Mouse (Mus musculus) hindbrain, embryonic 16.5 days (tissue): ENCODE results near the gene Tap2. TPM values are rescaled to one million over a fixed set of nuclear protein-coding genes. Genes with fewer than 3 reads are reported as not detected.

ENCODE experiments used
- ATAC-seq: fragments of 200-750 bp; cut with Nextera tagmentation; 2 replicates; pipeline ENCODE4 v1.8.0; 2017; ENCODE audit warnings: moderate TSS enrichment, moderate library complexity
- H3K27ac ChIP-seq: fragments of 300-500 bp; sonication (generic); 2 replicates; pipeline ENCODE4 v1.5.1; 2014; ENCODE audit warnings: low read depth, mild to moderate bottlenecking, control low read depth, low read length, moderate library complexity
- H3K27me3 ChIP-seq: fragments of 300-500 bp; sonication (generic); replicated peaks from 2 replicates; pipeline ENCODE4 v1.6.1; 2014; ENCODE audit warnings: low read length; ENCODE audit not compliant: control insufficient read depth, insufficient read depth
- H3K36me3 ChIP-seq: fragments of 300-500 bp; sonication (generic); 2 replicates; pipeline ENCODE4 v1.6.1; 2014; ENCODE audit warnings: mild to moderate bottlenecking, low read length, moderate library complexity, mixed read lengths; ENCODE audit not compliant: control insufficient read depth, insufficient read depth
- H3K4me1 ChIP-seq: fragments of 300-500 bp; sonication (generic); 2 replicates; pipeline ENCODE4 v1.6.1; 2014; ENCODE audit warnings: low read depth, low read length; ENCODE audit not compliant: control insufficient read depth, insufficient read depth
- H3K4me2 ChIP-seq: fragments of 300-500 bp; sonication (generic); 2 replicates; pipeline ENCODE4 v1.6.1; 2014; ENCODE audit warnings: mild to moderate bottlenecking, low read length, control low read depth, moderate library complexity
- H3K4me3 ChIP-seq: fragments of 300-500 bp; sonication (generic); 2 replicates; pipeline ENCODE4 v1.5.1; 2014; ENCODE audit warnings: mild to moderate bottlenecking, low read length, control low read depth, moderate library complexity
- H3K9ac ChIP-seq: fragments of 300-500 bp; sonication (generic); 2 replicates; pipeline ENCODE4 v1.6.1; 2014; ENCODE audit warnings: low read depth, mild to moderate bottlenecking, control low read depth, low read length, moderate library complexity
- H3K9me3 ChIP-seq: fragments of 300-500 bp; sonication (generic); 2 replicates; pipeline ENCODE4 v1.6.1; 2014; ENCODE audit warnings: mild to moderate bottlenecking, low read length, moderate library complexity; ENCODE audit not compliant: control insufficient read depth
- WGBS: fragments of 180-500 bp; shearing (Covaris S2); extraction: QIAGEN DNeasy Blood & Tissue Kit; methylation state at CpG from one replicate; pipeline ENCODE4 v1.1.7; 2014; 5-methylcytosine and 5-hydroxymethylcytosine counted together
- polyA plus RNA-seq: library from polyadenylated mRNA; unstranded; fragments of >200 nt; fragmentation: Nextera tagmentation; extraction: Ambion mirVana; gene quantifications from 2 replicates; pipeline ENCODE4 v1.2.1, GENCODE M21; 2015

Gene Tap2
- polyA plus RNA-seq = 2.9 and 3.2 TPM in 2 replicates

- ATAC-seq = no peak
- peaks cover 37% of the 10 kb centered on the region for H3K27me3 ChIP-seq
- 58% methylated on average over 5 of the region's 5 CpGs for WGBS
These were observed at the start of gene Tap2 for GRCm38 (mm10) chr17:34203444-34203843. Gene Tap2, plus strand, starts transcription at chr17:34203527.

GRCm38 (mm10) chr17:34155534-34155933, 47.8 kb upstream of the Tap2 start:
- Histone ChIP-seq H3K36me3 (no peaks in the 10 kb centered on the region), H3K4me2 (no peak overlapping the region), H3K9ac (no peak overlapping the region), H3K27me3 (no peaks in the 10 kb centered on the region), H3K4me1 (no peaks in the 10 kb centered on the region), H3K27ac (no peak overlapping the region), H3K9me3 (no peaks in the 10 kb centered on the region), H3K4me3 (no peak overlapping the region)
- 57% methylated on average over 5 of the region's 5 CpGs for WGBS
- no peak for ATAC-seq

More at GRCm38 (mm10) chr17:34203444-34203843, at the start of gene Tap2:
- peaks cover 5% of the 10 kb centered on the region for H3K4me1 ChIP-seq
- no peaks in the 10 kb centered on the region for H3K36me3 ChIP-seq
- peak within 1 kb of the TSS; percentile 70 for H3K9ac ChIP-seq
- H3K4me3 ChIP-seq = peak within 1 kb of the TSS; percentile 63
- no peaks in the 10 kb centered on the region for H3K9me3 ChIP-seq
- H3K27ac ChIP-seq = no peak within 1 kb of the TSS
- H3K4me2 ChIP-seq = peak within 1 kb of the TSS; percentile 86

- no peaks in the 10 kb centered on the region for H3K36me3 ChIP-seq
- no peaks in the 10 kb centered on the region for H3K4me1 ChIP-seq
- no peak overlapping the region for H3K27ac ChIP-seq
- no peak overlapping the region for H3K9ac ChIP-seq
- 41% methylated on average over 9 of the region's 9 CpGs for WGBS
- ATAC-seq = no peak
- H3K4me2 ChIP-seq = no peak overlapping the region
- no peaks in the 10 kb centered on the region for H3K27me3 ChIP-seq
- H3K4me3 ChIP-seq = no peak overlapping the region
- H3K9me3 ChIP-seq = no peaks in the 10 kb centered on the region; the same call in 1 of the 2 replicates
These were observed 39.0 kb upstream of the Tap2 start for GRCm38 (mm10) chr17:34164202-34164895.

GRCm38 (mm10) chr17:34165033-34165730, 38.1 kb upstream of the Tap2 start:
- no peak overlapping the region for H3K4me2 ChIP-seq
- ATAC-seq = no peak
- H3K4me1 ChIP-seq = no peaks in the 10 kb centered on the region
- H3K4me3 ChIP-seq = no peak overlapping the region
- WGBS = 87% methylated on average over 6 of the region's 6 CpGs
- no peaks in the 10 kb centered on the region; the same call in 1 of the 2 replicates for H3K9me3 ChIP-seq
- H3K27me3 ChIP-seq = no peaks in the 10 kb centered on the region
- no peak overlapping the region for H3K9ac ChIP-seq
- H3K27ac ChIP-seq = no peak overlapping the region
- H3K36me3 ChIP-seq = no peaks in the 10 kb centered on the region

GRCm38 (mm10) chr17:34169279-34169678, 34.0 kb upstream of the Tap2 start:
- no peak; the same call in 1 of the 2 replicates for ATAC-seq

GRCm38 (mm10) chr17:34170487-34170876, 32.8 kb upstream of the Tap2 start:
- Histone ChIP-seq H3K9ac (no peak overlapping the region), H3K4me2 (no peak overlapping the region), H3K4me1 (no peaks in the 10 kb centered on the region), H3K27ac (no peak overlapping the region), H3K36me3 (no peaks in the 10 kb centered on the region), H3K4me3 (no peak overlapping the region), H3K27me3 (no peaks in the 10 kb centered on the region), H3K9me3 (no peaks in the 10 kb centered on the region; the same call in 1 of the 2 replicates)
- WGBS = 33% methylated on average over 4 of the region's 4 CpGs
- ATAC-seq = no peak

More at GRCm38 (mm10) chr17:34169279-34169678, 34.0 kb upstream of the Tap2 start:
- Histone ChIP-seq H3K4me1 (no peaks in the 10 kb centered on the region), H3K4me2 (no peak overlapping the region), H3K9ac (no peak overlapping the region), H3K27me3 (no peaks in the 10 kb centered on the region), H3K9me3 (no peaks in the 10 kb centered on the region; the same call in 1 of the 2 replicates), H3K4me3 (no peak overlapping the region), H3K36me3 (no peaks in the 10 kb centered on the region), H3K27ac (no peak overlapping the region)
- 0% methylated on average over 2 of the region's 2 CpGs for WGBS

GRCm38 (mm10) chr17:34170877-34171498, 32.3 kb upstream of the Tap2 start:
- H3K9ac ChIP-seq = no peak overlapping the region
- no peak overlapping the region for H3K4me2 ChIP-seq
- no peaks in the 10 kb centered on the region; the same call in 1 of the 2 replicates for H3K9me3 ChIP-seq
- WGBS = 45% methylated on average over 13 of the region's 13 CpGs
- no peaks in the 10 kb centered on the region for H3K27me3 ChIP-seq
- no peak overlapping the region for H3K4me3 ChIP-seq
- no peak overlapping the region for H3K27ac ChIP-seq
- H3K36me3 ChIP-seq = no peaks in the 10 kb centered on the region
- H3K4me1 ChIP-seq = no peaks in the 10 kb centered on the region
- ATAC-seq = no peak

- H3K4me2 ChIP-seq = no peak overlapping the region
- H3K9ac ChIP-seq = no peak overlapping the region
- H3K36me3 ChIP-seq = no peaks in the 10 kb centered on the region
- no peak for ATAC-seq
- no peaks in the 10 kb centered on the region for H3K27me3 ChIP-seq
- no peak overlapping the region for H3K4me3 ChIP-seq
- no peaks in the 10 kb centered on the region; the same call in none of the 2 replicates for H3K9me3 ChIP-seq
- no peak overlapping the region for H3K27ac ChIP-seq
- no peaks in the 10 kb centered on the region for H3K4me1 ChIP-seq
- WGBS = 92% methylated on average over 5 of the region's 5 CpGs
These were observed 30.8 kb upstream of the Tap2 start for GRCm38 (mm10) chr17:34172528-34172927.

GRCm38 (mm10) chr17:34174075-34174474, 29.3 kb upstream of the Tap2 start:
- H3K4me2 ChIP-seq = no peak overlapping the region
- no peak overlapping the region for H3K4me3 ChIP-seq
- no peaks in the 10 kb centered on the region for H3K36me3 ChIP-seq
- H3K9ac ChIP-seq = no peak overlapping the region
- no peak for ATAC-seq
- H3K27me3 ChIP-seq = no peaks in the 10 kb centered on the region
- H3K27ac ChIP-seq = no peak overlapping the region
- no peaks in the 10 kb centered on the region; the same call in none of the 2 replicates for H3K9me3 ChIP-seq
- WGBS = 63% methylated on average over 1 of the region's 1 CpGs
- H3K4me1 ChIP-seq = no peaks in the 10 kb centered on the region
